Mouse (Mus musculus) E14TG2a.4 (cell line): ENCODE results near the gene Ankrd63.

Source experiments
- H3K27me3 ChIP-seq: 2 replicates; pipeline ENCODE4 v1.6.1; 2014; ENCODE audit warnings: low read length, control low read depth; ENCODE audit not compliant: insufficient read depth
- H3K36me3 ChIP-seq: 2 replicates; pipeline ENCODE4 v1.6.1; 2014; ENCODE audit warnings: low read length, control low read depth; ENCODE audit not compliant: insufficient read depth
- H3K4me1 ChIP-seq: replicated peaks from 2 replicates; pipeline ENCODE4 v1.6.1; 2014; ENCODE audit warnings: low read depth, low read length, control low read depth
- H3K4me3 ChIP-seq: replicated peaks from 2 replicates; pipeline ENCODE4 v1.5.1; 2014; ENCODE audit warnings: mild to moderate bottlenecking, low read length
- H3K9me3 ChIP-seq: 2 replicates; pipeline ENCODE4 v1.6.1; 2014; ENCODE audit warnings: low read length, control low read depth
- CTCF ChIP-seq: conservative IDR thresholded peaks from 2 replicates; pipeline ENCODE4 v1.5.1; 2014; ENCODE audit warnings: low read length
- NANOG ChIP-seq: IDR thresholded peaks from 2 replicates; pipeline ENCODE4 v1.6.1; 2014; ENCODE audit warnings: borderline replicate concordance, low read length, mixed read lengths
- POU5F1 ChIP-seq: IDR thresholded peaks from 2 replicates; pipeline ENCODE4 v1.6.1; 2014; ENCODE audit warnings: low read length, borderline replicate concordance

Gene Ankrd63

DNA sequence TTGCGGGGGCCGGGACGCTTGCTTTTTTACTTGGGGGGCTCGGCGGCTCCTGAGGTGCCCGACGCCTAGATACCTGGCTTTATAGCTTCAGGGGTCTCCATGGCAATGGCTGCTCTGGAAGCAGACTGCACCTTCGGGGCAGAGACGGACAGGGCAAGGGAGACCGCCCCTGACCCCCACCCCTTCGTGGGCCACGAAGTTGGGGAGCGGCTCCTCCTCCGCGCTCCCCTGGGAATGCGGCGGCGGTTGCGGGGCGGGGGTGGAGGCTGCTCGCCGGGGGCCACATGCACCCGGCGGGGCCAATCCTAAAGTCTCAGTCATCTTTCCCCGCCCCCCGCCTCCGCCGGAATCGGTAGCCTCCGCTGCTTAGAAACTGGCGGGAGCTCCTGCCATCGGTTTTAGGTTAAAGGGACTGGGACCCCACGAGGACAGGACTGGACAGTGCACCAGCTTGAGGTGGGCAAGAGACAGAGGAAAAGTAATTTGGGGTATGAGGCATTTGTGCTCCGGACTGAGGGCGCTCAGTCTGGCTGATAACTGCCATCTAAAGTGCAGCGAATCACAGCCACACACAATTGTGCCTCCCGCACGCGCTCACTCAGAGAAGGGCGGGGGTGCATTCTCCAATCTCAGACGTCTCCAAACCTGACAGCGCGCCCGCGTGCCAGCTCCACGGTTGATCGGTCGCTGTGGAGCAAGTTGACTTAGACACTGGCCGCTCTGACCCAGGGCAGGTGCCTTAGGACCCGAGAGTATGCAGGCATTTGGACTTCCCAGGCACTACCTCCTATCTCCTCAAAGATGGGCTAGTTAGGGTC, at the start of gene Ankrd63:
Ankrd63 (minus strand) TSS at position 51 of the 818 bp plus-strand sequence.
- peaks cover 41% of the 10 kb centered on the region for H3K4me1 ChIP-seq

DNA sequence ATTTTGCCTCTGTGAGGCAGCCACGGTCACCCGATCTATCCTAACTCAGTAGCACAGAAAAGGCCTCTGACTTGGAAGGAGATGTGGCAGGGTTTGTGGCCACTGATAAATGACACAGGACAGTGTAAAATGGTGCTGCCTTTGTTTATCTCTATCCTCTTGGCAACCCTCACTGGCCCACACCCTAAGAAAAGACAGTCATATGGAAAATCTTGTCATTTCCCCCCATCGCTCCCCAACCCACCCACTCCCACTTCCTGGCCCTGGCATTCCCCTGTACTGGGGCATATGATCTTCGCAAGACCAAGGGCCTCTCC, 49.0 kb upstream of the Ankrd63 start:
- no peaks in the 10 kb centered on the region for H3K9me3 ChIP-seq
- TF ChIP-seq CTCF (no peak), NANOG (no peak), POU5F1 (no peak)
- peaks cover 38% of the 10 kb centered on the region for H3K4me1 ChIP-seq
- H3K27me3 ChIP-seq = peaks cover 92% of the 10 kb centered on the region
- no peaks in the 10 kb centered on the region for H3K36me3 ChIP-seq
- no peak overlapping the region for H3K4me3 ChIP-seq

More for the DNA sequence above, at the start of gene Ankrd63:
- Histone ChIP-seq H3K9me3 (no peaks in the 10 kb centered on the region), H3K4me3 (peak within 1 kb of the TSS; percentile 71), H3K36me3 (no peaks in the 10 kb centered on the region), H3K27me3 (peaks cover 98% of the 10 kb centered on the region)
- no peak for TF ChIP-seq POU5F1
- TF ChIP-seq NANOG = no peak
- no peak for TF ChIP-seq CTCF

DNA sequence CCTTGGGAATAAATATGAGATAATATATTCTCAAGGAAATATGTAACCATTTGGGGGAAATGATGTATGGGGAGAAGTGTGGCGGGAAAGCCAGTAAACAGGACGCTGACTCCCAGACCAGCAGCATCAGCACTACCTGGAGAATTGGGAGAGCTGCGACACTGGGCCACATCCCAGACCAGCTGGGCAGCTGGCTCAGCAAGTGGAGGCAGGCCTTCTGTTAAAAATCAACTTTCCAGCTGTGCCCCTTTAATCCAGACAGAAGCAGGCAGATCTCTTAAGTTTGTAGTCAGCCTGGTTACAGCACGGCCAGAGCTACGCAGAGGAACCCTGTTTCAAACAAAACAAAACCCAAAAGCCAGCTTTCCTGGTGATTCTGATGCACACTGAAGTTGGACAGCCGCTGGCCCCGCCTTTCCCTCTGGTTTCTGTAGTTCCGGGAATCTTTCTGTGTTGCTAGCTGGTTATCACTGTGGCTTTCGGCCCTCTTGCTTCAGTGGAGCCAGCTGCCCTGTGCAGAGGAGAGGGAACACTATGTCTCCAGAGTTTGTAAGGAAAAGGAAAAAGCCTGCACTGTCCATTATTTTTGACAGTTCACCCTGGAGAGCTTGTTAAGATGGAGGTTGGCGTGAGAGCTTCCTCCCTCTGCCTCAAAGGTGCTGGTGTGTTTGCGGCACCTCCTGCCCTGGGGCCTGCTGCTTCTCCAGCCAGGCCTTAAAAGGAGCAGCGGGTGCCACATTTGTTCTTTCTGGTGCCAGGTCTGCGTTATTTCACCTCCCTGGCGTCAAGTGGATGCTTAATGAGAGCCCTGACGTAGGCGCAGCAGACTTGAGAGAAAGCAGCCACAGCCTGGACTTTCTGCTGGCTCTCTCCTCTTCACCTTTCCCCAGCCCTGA, 48.4 kb upstream of the Ankrd63 start:
- Histone ChIP-seq H3K36me3 (no peaks in the 10 kb centered on the region), H3K9me3 (no peaks in the 10 kb centered on the region), H3K4me1 (peaks cover 32% of the 10 kb centered on the region), H3K27me3 (peaks cover 92% of the 10 kb centered on the region), H3K4me3 (no peak overlapping the region)
- TF ChIP-seq NANOG (no peak), CTCF (no peak), POU5F1 (no peak)

DNA sequence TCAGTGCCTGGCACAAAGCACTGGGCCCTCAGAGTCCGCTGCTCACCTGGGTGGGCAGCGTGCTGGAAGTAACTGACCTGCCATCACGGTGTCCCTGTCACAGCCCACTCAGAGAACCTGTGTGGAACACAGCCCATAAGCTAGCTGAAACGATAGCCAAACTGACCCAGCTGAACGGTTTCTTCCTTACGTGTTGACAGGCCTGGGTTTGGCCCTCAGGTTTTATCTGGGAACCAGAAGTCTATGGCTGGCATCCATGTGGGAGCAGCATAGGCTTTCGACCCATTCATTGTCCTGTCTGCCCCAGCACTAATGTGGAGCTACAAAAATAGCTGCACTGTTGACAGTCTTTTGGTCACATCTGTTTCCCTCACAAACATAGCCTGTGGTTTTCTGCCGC, 46.7 kb upstream of the Ankrd63 start:
- H3K4me3 ChIP-seq = no peak overlapping the region
- no peaks in the 10 kb centered on the region for H3K36me3 ChIP-seq
- no peaks in the 10 kb centered on the region for H3K9me3 ChIP-seq
- TF ChIP-seq CTCF (no peak), NANOG (no peak), POU5F1 (no peak)
- H3K27me3 ChIP-seq = peaks cover 88% of the 10 kb centered on the region
- H3K4me1 ChIP-seq = peaks cover 35% of the 10 kb centered on the region

DNA sequence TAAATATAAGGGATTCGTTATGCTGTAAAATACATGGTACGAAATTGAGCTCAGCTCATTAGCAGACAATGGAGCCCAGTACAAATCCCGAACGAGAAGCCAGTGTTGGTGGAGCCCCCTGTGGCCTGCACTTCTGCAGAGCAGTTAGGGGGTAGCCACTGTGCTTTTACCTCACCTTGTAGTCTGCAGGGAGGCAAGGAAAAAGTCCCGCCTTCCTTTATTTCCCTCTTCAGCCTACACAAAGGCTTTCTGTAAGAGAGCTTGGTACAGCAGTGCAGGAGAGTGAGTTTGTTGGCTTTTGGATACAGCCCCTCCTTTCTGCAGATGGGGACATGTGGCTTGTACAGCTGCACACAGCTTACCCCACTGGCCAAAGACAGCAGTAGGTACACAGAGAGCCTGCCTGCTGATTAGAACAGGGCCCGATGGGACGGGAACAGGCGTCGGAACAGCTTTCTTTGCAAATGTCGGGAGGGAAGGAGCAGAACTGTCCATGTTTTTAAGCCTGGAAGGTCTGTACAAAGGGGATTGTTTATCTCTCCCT, 45.6 kb upstream of the Ankrd63 start:
- no peaks in the 10 kb centered on the region for H3K9me3 ChIP-seq
- H3K4me1 ChIP-seq = peaks cover 43% of the 10 kb centered on the region
- no peaks in the 10 kb centered on the region for H3K36me3 ChIP-seq
- no peak overlapping the region for H3K4me3 ChIP-seq
- peaks cover 88% of the 10 kb centered on the region for H3K27me3 ChIP-seq
- TF ChIP-seq POU5F1 (no peak), CTCF (no peak; the same call in 1 of the 2 replicates), NANOG (no peak)

DNA sequence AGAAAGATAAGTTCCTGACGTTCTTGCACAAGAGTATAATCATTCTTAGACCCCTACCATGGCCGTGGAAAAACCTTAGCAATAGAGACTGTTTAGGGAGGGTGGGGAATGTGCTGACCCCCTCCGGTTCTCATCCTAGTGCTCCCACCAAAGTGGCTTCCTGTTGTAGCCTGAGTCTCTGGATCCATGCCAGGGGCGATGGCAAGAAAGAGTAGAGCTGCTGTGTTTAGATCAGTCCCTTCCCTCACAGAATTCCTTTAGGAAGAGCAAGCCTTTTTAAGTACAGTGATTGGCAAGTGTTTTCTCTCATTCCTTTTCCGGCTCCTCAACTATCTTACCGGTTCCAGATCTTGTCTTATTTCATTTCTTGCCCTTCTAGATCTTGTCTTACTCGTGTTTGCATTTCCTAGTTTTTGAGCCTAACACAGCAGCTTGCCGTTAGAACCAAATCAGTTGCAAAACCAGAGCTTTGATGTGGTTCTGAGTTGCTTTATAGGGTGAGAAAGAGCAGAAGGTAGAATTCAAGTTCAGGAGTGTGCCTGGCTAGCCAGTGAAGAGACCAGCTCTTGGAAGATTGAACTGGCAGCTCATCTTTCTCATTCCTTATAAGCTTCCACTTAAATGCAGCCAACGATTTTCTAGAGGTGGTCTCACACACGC, 43.7 kb upstream of the Ankrd63 start:
- H3K27me3 ChIP-seq = peaks cover 90% of the 10 kb centered on the region
- peaks cover 41% of the 10 kb centered on the region for H3K4me1 ChIP-seq
- H3K4me3 ChIP-seq = no peak overlapping the region
- no peaks in the 10 kb centered on the region for H3K36me3 ChIP-seq
- TF ChIP-seq POU5F1 (no peak), NANOG (no peak), CTCF (no peak)
- no peaks in the 10 kb centered on the region for H3K9me3 ChIP-seq

DNA sequence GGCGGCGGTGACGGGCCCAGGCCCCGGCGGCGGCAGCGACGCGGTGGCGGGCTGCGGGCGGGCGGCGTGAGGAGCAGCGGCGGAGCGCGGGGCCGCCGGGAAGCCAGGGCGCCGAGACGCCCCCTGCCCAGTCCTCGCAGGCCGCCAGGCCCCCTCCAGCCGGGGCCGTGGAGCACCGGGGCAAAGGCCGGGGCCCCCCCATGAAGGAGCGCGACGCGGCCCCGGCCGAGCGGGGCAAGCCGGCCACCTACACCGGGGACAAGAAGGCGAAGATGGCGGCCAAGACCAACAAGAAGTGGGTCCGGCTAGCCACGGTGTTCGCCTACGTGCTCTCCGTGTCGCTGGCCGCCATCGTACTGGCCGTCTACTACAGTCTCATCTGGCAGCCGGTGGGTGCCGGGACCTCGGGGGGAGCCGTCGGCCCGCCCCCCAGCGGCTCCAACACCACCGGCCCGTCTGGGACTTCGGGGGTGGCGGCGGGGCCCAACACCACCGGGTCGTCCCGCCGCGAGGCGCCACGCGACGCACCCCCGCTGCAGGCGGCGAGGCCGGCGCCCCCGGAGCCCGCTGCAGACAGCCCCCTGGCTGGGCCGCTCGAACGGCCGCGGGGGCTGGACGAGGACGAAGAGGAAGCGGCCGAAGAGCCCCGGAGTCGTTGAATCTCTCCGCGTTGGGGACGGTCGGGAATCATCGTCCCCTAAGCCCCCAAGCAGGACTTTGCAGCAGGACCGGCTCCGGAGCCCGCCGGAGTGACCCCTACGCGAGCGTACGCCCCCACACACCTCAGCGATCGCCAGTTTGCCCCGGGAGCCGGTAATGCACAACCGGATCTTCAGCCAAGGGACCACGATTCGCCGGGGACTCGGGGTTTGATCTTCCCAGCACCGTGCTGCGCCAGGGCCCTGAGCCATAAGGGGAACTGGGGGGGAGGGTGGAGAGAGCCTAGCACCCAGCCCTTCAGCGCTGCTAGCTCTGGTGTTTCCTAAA, 42.4 kb upstream of the Ankrd63 start:
- H3K4me3 ChIP-seq = peak overlapping the region; percentile 79
- H3K36me3 ChIP-seq = no peaks in the 10 kb centered on the region
- TF ChIP-seq NANOG (no peak), POU5F1 (no peak), CTCF (no peak)
- H3K27me3 ChIP-seq = peaks cover 87% of the 10 kb centered on the region
- peaks cover 32% of the 10 kb centered on the region for H3K4me1 ChIP-seq
- no peaks in the 10 kb centered on the region for H3K9me3 ChIP-seq
